Mouse (Mus musculus) E14TG2a.4 (cell line): ENCODE results near the gene Myl3.

Source experiments
- CTCF ChIP-seq: conservative IDR thresholded peaks from 2 replicates; pipeline ENCODE4 v1.5.1; 2014; ENCODE audit warnings: low read length
- NANOG ChIP-seq: IDR thresholded peaks from 2 replicates; pipeline ENCODE4 v1.6.1; 2014; ENCODE audit warnings: borderline replicate concordance, low read length, mixed read lengths
- POU5F1 ChIP-seq: IDR thresholded peaks from 2 replicates; pipeline ENCODE4 v1.6.1; 2014; ENCODE audit warnings: low read length, borderline replicate concordance

DNA sequence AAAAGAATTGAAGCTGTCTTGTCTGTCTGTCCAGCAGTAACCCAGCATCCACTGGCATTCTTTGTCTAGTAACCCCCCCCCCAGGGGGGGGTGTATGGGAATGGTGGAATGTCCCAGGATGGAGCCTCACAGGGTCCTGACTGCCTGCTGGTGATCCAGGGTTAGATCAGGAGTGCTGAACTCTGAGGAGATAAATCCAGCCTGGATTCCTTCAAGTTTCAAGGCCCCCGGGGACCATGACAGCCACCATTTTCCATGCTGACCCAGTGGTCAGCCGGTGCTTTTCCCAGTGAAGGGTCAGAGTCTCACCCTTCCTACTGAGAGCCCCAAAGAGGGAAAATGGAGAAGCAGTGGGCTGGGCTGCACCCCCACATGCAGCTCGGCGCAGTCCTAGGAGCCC, 9.8 kb upstream of the Myl3 start:
- no peak for TF ChIP-seq CTCF
- no peak for TF ChIP-seq NANOG
- TF ChIP-seq POU5F1 = no peak
